Mouse (Mus musculus): ENCODE measurements around the gene Adprhl1.

Adprhl1 gene

GRCm38 (mm10) chr8:13252837-13253236, 1.1 kb downstream of the Adprhl1 start:
- Histone ChIP-seq H3K27me3 (ENCODE audit: control insufficient read depth, insufficient read depth, low read length, poor library complexity, severe bottlenecking) (no peaks in the 10 kb centered on the region), H3K36me3 (ENCODE audit: control insufficient read depth, insufficient read depth, low read length, poor library complexity, severe bottlenecking) (peaks cover 2% of the 10 kb centered on the region; the same call in 1 of the 2 replicates)
- no peak for DNase-seq (ENCODE audit: low read depth, low spot score)

- DNase-seq (ENCODE audit: low read depth, low spot score): no peak
- no peaks in the 10 kb centered on the region for H3K27me3 ChIP-seq (ENCODE audit: control insufficient read depth, insufficient read depth, low read length, poor library complexity, severe bottlenecking)
- no peaks in the 10 kb centered on the region for H3K36me3 ChIP-seq (ENCODE audit: control insufficient read depth, insufficient read depth, low read length, poor library complexity, severe bottlenecking)
These were observed 9.6 kb downstream of the Adprhl1 start for GRCm38 (mm10) chr8:13244343-13244880.

- DNase-seq (ENCODE audit: low read depth, low spot score): no peak
- Histone ChIP-seq H3K36me3 (ENCODE audit: control insufficient read depth, insufficient read depth, low read length, poor library complexity, severe bottlenecking) (no peaks in the 10 kb centered on the region), H3K27me3 (ENCODE audit: control insufficient read depth, insufficient read depth, low read length, poor library complexity, severe bottlenecking) (no peaks in the 10 kb centered on the region)
These were observed 10.7 kb downstream of the Adprhl1 start for GRCm38 (mm10) chr8:13242985-13243870.

DNA sequence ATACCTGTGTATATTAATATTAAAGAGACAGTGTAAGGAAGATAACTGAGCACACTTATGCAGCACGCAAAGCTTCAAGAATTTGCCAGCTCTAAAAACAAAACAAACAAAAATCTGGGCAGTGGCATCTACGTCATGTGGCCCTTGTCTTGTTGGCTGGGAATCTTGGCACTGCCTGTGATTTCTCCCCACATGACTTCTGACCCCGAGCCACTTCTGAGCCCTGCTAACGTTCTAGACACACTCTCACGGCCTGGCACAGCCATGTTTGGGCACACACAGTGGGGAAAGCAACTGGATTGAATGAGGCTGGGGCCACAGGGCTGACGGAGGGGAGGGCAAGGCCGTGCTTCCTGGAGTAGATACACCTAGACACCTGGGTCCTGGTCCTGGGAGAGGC, 13.3 kb downstream of the Adprhl1 start:
- no peak for DNase-seq (ENCODE audit: low read depth, low spot score)
- no peaks in the 10 kb centered on the region for H3K36me3 ChIP-seq (ENCODE audit: control insufficient read depth, insufficient read depth, low read length, poor library complexity, severe bottlenecking)
- H3K27me3 ChIP-seq (ENCODE audit: control insufficient read depth, insufficient read depth, low read length, poor library complexity, severe bottlenecking): no peaks in the 10 kb centered on the region

- DNase-seq (ENCODE audit: low read depth, low spot score): no peak
- Histone ChIP-seq H3K27me3 (ENCODE audit: control insufficient read depth, insufficient read depth, low read length, poor library complexity, severe bottlenecking) (no peaks in the 10 kb centered on the region), H3K36me3 (ENCODE audit: control insufficient read depth, insufficient read depth, low read length, poor library complexity, severe bottlenecking) (no peaks in the 10 kb centered on the region)
These were observed 13.9 kb downstream of the Adprhl1 start for GRCm38 (mm10) chr8:13240055-13240454.

DNA sequence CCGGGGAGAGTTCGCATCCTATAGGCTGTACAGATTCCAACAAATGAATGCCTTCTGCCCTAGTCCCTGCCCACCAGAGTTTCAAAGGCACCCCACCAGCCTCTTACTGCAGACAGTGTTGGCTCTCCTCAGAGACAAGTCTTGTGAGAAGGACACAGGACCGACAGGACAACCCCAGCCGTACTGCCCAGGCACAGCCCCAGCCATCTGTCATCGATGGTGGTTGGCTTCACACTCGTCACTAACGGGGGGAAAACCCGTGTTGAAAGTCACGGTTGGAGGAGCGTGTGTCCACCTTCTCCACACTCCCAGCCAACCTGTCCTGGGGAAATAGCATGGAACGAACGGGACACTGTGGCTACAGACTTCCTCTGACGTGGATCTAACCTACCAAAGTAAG, 19.2 kb downstream of the Adprhl1 start:
- no peaks in the 10 kb centered on the region for H3K36me3 ChIP-seq (ENCODE audit: control insufficient read depth, insufficient read depth, low read length, poor library complexity, severe bottlenecking)

DNA sequence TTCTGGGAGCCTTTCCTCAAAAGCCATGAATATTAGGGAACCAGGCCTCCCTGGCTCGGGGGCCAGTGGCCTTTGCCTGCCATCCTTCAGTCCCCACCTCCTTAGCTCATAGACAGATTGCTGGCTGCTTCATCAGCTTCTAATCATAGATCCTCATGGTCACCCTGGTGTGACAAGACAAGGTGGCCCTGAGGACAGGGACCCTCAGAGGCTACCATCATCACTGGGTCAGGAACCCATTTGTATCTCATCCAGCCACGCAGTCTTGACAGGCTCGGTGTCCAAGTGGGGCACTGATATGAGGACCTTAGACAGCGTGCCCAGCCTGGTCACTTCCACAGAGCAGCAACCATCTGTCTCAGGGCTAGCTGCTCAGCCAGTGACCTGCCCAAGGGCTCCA, 23.5 kb downstream of the Adprhl1 start:
- Histone ChIP-seq H3K27me3 (ENCODE audit: control insufficient read depth, insufficient read depth, low read length, poor library complexity, severe bottlenecking) (no peaks in the 10 kb centered on the region), H3K36me3 (ENCODE audit: control insufficient read depth, insufficient read depth, low read length, poor library complexity, severe bottlenecking) (no peaks in the 10 kb centered on the region)
- no peak for DNase-seq (ENCODE audit: low read depth, low spot score)

More for the DNA sequence above, 19.2 kb downstream of the Adprhl1 start:
- no peak for DNase-seq (ENCODE audit: low read depth, low spot score)
- no peaks in the 10 kb centered on the region for H3K27me3 ChIP-seq (ENCODE audit: control insufficient read depth, insufficient read depth, low read length, poor library complexity, severe bottlenecking)

DNA sequence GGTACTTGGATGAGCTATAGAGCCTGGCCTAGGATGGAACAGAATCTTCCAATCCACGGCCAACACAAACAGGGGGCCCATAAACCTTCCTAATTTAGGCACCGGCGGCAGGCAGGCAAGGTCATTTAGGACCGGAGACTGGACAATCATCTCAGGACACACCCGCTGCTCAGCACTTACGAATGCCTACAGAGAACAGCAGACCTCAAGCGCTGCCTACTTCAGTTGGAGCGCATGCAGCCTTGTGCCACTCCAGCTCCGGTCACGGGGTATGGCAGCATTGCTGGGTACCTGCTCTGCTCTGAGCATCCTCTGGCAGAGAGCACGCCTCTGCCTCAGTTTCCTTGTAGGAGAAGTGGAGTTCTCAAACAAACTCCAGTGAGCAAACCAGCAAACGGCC, 24.2 kb downstream of the Adprhl1 start:
- Histone ChIP-seq H3K36me3 (ENCODE audit: control insufficient read depth, insufficient read depth, low read length, poor library complexity, severe bottlenecking) (no peaks in the 10 kb centered on the region), H3K27me3 (ENCODE audit: control insufficient read depth, insufficient read depth, low read length, poor library complexity, severe bottlenecking) (no peaks in the 10 kb centered on the region)
- DNase-seq (ENCODE audit: low read depth, low spot score): no peak

DNA sequence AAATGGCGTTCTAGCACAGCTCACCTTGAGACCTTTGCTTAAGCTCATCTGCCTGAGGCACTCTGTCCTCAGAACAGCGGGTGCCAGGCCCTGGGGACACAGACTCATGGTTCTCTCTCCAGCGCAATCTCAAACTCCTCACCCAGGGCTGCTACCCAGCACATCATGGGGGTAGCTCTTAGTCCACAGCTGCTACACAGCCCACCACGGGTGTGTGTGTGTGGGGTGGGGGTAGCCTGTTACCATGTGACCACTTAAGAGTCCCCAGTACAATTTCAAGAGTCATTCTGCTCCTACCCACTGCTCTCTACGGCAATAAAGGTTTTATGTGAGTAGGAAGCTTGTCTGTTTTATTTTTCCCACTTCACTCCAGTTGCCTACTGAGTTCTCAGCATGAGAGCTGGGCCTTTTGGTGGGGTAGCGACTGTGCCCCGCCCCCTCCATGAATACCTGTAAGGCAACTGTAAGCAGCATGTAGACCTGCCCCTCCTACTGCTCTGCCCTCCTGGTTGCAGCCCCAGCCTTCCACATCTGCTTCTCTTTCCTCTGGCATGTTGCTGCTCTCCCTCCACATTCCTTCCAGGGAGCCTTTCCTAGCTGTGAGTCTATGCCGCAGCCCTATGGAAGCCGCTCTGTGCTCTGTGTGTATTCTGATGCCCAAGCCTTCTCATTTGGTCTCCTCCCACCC, 24.9 kb downstream of the Adprhl1 start:
- Histone ChIP-seq H3K36me3 (ENCODE audit: control insufficient read depth, insufficient read depth, low read length, poor library complexity, severe bottlenecking) (no peaks in the 10 kb centered on the region), H3K27me3 (ENCODE audit: control insufficient read depth, insufficient read depth, low read length, poor library complexity, severe bottlenecking) (no peaks in the 10 kb centered on the region)
- no peak for DNase-seq (ENCODE audit: low read depth, low spot score)

DNA sequence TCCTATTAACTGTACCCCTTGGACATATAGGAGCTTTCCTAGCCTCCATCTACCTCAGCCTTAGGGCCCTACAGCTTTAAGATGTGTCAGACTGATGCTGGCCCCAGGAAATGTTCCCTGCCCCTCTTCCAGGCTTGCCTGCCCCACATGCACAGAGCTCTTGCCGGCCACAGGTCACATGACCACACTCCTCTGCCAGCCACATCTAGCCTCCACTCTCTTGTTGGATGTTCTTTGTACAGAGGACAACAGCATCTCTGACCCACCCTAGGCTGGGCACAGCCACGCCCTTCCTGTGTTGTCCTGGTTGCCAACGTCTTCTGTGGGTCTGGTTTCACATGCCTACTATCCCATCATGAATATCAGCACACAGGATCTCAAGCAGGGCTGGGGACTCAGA, 26.8 kb downstream of the Adprhl1 start:
- H3K36me3 ChIP-seq (ENCODE audit: control insufficient read depth, insufficient read depth, low read length, poor library complexity, severe bottlenecking): no peaks in the 10 kb centered on the region
- H3K27me3 ChIP-seq (ENCODE audit: control insufficient read depth, insufficient read depth, low read length, poor library complexity, severe bottlenecking): no peaks in the 10 kb centered on the region
- DNase-seq (ENCODE audit: low read depth, low spot score): no peak

GRCm38 (mm10) chr8:13226288-13226687, 27.7 kb downstream of the Adprhl1 start:
- Histone ChIP-seq H3K27me3 (ENCODE audit: control insufficient read depth, insufficient read depth, low read length, poor library complexity, severe bottlenecking) (no peaks in the 10 kb centered on the region), H3K36me3 (ENCODE audit: control insufficient read depth, insufficient read depth, low read length, poor library complexity, severe bottlenecking) (no peaks in the 10 kb centered on the region)
- DNase-seq (ENCODE audit: low read depth, low spot score): no peak

DNA sequence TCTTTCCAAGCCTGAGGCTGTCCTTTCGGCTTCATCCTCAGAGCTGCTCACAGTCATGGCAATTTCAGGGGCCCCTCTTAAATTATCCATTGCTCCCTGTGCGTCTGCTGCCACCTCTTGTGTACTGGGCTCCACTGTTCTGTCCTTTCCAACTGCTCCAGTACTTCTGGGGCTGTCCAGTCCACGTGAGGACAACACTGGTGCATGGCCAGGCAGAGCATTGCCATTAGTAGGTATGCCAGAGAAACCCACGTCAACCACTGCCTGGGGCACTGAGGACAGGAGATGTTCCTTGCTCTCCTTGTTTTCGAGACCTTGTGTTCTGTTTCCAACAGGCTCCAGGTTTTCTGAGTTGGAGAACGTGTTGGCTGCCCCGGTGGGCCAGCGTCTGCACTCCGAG, 29.5 kb downstream of the Adprhl1 start:
- Histone ChIP-seq H3K36me3 (ENCODE audit: control insufficient read depth, insufficient read depth, low read length, poor library complexity, severe bottlenecking) (no peaks in the 10 kb centered on the region), H3K27me3 (ENCODE audit: control insufficient read depth, insufficient read depth, low read length, poor library complexity, severe bottlenecking) (no peaks in the 10 kb centered on the region)
- no peak for DNase-seq (ENCODE audit: low read depth, low spot score)

- no peak for DNase-seq (ENCODE audit: low read depth, low spot score)
- Histone ChIP-seq H3K36me3 (ENCODE audit: control insufficient read depth, insufficient read depth, low read length, poor library complexity, severe bottlenecking) (no peaks in the 10 kb centered on the region), H3K27me3 (ENCODE audit: control insufficient read depth, insufficient read depth, low read length, poor library complexity, severe bottlenecking) (no peaks in the 10 kb centered on the region)
These were observed 35.5 kb downstream of the Adprhl1 start for GRCm38 (mm10) chr8:13218441-13218840.

GRCm38 (mm10) chr8:13217986-13218385, 36.0 kb downstream of the Adprhl1 start:
- Histone ChIP-seq H3K27me3 (ENCODE audit: control insufficient read depth, insufficient read depth, low read length, poor library complexity, severe bottlenecking) (no peaks in the 10 kb centered on the region), H3K36me3 (ENCODE audit: control insufficient read depth, insufficient read depth, low read length, poor library complexity, severe bottlenecking) (no peaks in the 10 kb centered on the region)
- DNase-seq (ENCODE audit: low read depth, low spot score): no peak

GRCm38 (mm10) chr8:13217093-13217492, 36.9 kb downstream of the Adprhl1 start:
- Histone ChIP-seq H3K36me3 (ENCODE audit: control insufficient read depth, insufficient read depth, low read length, poor library complexity, severe bottlenecking) (no peaks in the 10 kb centered on the region), H3K27me3 (ENCODE audit: control insufficient read depth, insufficient read depth, low read length, poor library complexity, severe bottlenecking) (no peaks in the 10 kb centered on the region)
- DNase-seq (ENCODE audit: low read depth, low spot score): no peak
